Mouse (Mus musculus) B cell, adult 67 days (primary cell): ENCODE measurements around the gene Dgke. TPM values are rescaled to one million over a fixed set of nuclear protein-coding genes. Genes with fewer than 3 reads are reported as not detected.

Source experiments
- total RNA-seq, 2 experiments: library from RNA; stranded (reverse); gene quantifications; 4 replicates each; pipeline ENCODE4 v1.2.4; 2023

The Dgke gene
- 10 to 100 TPM; 12.7 to 16.4 TPM for total RNA-seq

DNA sequence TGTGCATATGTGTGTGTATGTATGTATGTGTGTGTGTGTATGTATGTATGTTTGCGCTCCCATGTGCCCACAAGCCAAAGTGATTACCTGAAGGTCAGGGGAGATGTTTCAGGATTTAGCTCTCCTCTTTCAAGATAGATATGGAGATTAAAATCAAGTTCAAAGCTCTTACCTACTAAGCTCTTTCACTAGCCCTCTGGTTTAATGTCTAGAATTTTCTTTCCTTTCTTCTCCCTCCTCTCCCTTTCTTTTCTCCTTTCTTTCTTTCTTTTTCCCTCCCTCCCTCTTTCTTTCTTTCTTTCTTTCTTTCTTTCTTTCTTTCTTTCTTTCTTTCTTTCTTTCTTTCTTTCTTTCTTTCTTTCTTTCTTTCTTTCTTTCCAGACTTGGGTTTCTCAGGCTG, at the start of gene Dgke:
TSS of gene Dgke (minus strand) at position 101 of the 400 bp plus-strand sequence.

DNA sequence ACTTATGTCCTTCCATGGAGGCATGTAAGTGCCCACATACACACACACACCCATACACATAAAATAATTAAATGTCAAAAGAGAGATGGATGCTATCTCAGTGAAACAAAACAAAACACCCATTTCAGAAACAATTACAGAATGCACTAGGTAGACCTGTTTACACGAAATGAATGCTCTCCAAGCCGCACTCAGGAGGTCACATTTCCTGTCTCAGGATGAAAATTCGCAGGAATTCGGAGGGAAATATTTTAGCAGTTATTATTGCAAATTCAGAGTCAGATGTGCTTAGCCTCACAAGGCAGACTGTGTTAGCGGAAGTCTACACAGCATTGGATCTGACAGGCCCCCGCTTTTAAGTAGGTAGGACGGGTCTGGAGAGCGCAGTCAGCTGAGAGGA, 6.9 kb upstream of the Dgke start, which contains the start of gene Gm525:
TSS of gene Gm525 (plus strand) at position 301 of the 400 bp plus-strand sequence.

DNA sequence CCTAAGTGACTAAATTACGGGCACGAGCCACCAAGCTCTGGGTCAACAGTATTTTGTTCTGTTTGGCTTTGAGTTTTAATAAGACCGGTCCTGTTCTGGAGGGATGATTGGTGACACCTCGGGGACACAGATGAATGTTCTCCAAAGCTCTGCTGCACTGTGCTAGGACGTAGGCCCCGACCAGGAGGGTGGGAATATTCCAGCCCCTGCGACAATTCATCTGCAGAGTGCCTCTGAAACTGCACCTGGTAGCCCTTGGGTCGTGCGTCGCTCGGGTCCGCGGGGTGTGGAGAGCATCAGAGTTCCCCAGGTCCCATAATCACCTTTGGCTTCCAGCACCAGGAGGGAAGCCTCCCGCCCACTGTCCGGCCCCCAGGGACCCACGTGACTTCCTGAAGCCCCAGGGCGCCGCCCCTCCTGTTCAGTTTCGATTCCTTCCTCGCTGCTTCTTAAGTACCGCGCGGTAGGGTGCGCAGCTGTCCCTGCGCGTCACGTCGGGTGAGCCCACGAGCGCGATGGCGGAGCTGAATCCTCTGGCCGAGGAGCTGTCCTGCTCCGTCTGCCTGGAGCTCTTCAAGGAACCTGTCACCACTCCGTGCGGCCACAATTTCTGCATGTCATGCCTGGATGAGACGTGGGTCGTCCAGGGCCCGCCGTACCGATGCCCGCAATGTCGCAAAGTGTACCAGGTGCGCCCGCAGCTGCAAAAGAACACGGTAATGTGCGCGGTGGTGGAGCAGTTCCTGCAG, 67.5 kb downstream of the Dgke start, which contains the start of gene Trim25:
TSS of gene Trim25 (plus strand) at position 403 of the 749 bp plus-strand sequence.

Other genes starting within 250 kb of the Dgke start
- gene Akap1, start 202.3 kb downstream of the Dgke start, total RNA-seq, result 1 to 10 TPM in 1 of 2 experiments, under 1 TPM in 1; 0.81 to 1.2 TPM
- gene Scpep1, start 111.4 kb downstream of the Dgke start, total RNA-seq, result 10 to 100 TPM; 67.2 to 78.9 TPM
- not detected for gene Elobl, start 99.9 kb downstream of the Dgke start, total RNA-seq
- gene Coil, start 96.6 kb downstream of the Dgke start, total RNA-seq, result 10 to 100 TPM; 13.4 to 15.0 TPM
- 100 to 1,000 TPM; 131 to 161 TPM for gene Trim25, start 67.5 kb downstream of the Dgke start, total RNA-seq
- not detected for gene Gm525, start 7.0 kb upstream of the Dgke start, total RNA-seq
- not detected for gene Nog, start 235.5 kb upstream of the Dgke start, total RNA-seq